Mouse (Mus musculus): ENCODE measurements around the gene Stk32b. TPM values are rescaled to one million over a fixed set of nuclear protein-coding genes. Genes with fewer than 3 reads are reported as not detected.

Gene Stk32b
- polyA plus RNA-seq, 1 experiment, result 1.8 TPM

- H3K4me3 ChIP-seq (replicated peaks; ENCODE audit: insufficient read depth, low read depth, low read length), result no peak overlapping the region
- H3K4me1 ChIP-seq (ENCODE audit: control insufficient read depth, insufficient read depth, low read length), result no peaks in the 10 kb centered on the region
- TF ChIP-seq POLR2A (IDR thresholded peaks at IDR 0.05; ENCODE audit: borderline replicate concordance, insufficient read depth, low read length), result no peak
- no peak for TF ChIP-seq CTCF (IDR thresholded peaks at IDR 0.05; ENCODE audit: borderline replicate concordance, insufficient read depth, low read depth, low read length)
- no peak overlapping the region for H3K27ac ChIP-seq (ENCODE audit: insufficient read depth, low read length)
- no peak for DNase-seq
- no peaks in the 10 kb centered on the region for H3K27me3 ChIP-seq (ENCODE audit: control insufficient read depth, insufficient read depth, low read length)
- WGBS, result 82% methylated on average over 6 of the region's 6 CpGs
Measured at GRCm38 (mm10) chr5:37657741-37658140, 59.2 kb downstream of the Stk32b start.

- Histone ChIP-seq H3K27me3 (ENCODE audit: control insufficient read depth, insufficient read depth, low read length) (no peaks in the 10 kb centered on the region), H3K4me3 (replicated peaks; ENCODE audit: insufficient read depth, low read depth, low read length) (no peak overlapping the region), H3K4me1 (ENCODE audit: control insufficient read depth, insufficient read depth, low read length) (no peaks in the 10 kb centered on the region), H3K27ac (ENCODE audit: insufficient read depth, low read length) (no peak overlapping the region)
- WGBS, result 35% methylated on average over 5 of the region's 5 CpGs
- no peak for TF ChIP-seq CTCF (IDR thresholded peaks at IDR 0.05; ENCODE audit: borderline replicate concordance, insufficient read depth, low read depth, low read length)
- TF ChIP-seq POLR2A (IDR thresholded peaks at IDR 0.05; ENCODE audit: borderline replicate concordance, insufficient read depth, low read length), result no peak
- no peak for DNase-seq
Measured at GRCm38 (mm10) chr5:37655208-37655607, 61.8 kb downstream of the Stk32b start.

DNA sequence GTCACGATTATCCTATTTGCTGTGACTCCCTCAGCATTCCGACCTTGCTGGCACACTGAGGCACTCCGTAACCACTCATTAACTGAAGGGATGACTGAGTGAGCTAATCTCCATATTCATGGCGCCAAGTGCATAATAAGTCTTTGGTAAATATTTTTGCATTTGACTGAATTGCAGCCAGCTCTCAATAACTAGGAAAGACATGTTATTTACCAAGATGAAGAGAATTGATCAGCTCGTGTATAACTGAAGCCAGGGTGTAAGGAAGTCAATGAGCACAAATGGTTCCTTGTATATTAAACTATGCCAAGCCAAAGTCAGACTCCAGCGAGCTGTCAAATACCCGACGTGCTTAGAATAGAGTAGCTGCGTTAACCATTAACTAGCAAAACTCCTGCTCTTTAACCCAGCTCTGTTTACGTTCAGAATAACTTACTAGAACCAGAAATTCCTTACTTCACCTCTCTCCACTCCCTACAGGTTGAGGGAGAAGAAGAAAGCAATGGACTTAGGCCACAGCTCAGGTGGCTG is 66.2 kb downstream of the Stk32b start:
- Histone ChIP-seq H3K4me1 (ENCODE audit: control insufficient read depth, insufficient read depth, low read length) (no peaks in the 10 kb centered on the region), H3K27ac (ENCODE audit: insufficient read depth, low read length) (no peak overlapping the region), H3K27me3 (ENCODE audit: control insufficient read depth, insufficient read depth, low read length) (no peaks in the 10 kb centered on the region), H3K4me3 (replicated peaks; ENCODE audit: insufficient read depth, low read depth, low read length) (no peak overlapping the region)
- WGBS, result 46% methylated on average over 10 of the region's 10 CpGs
- no peak for DNase-seq
- TF ChIP-seq CTCF (IDR thresholded peaks at IDR 0.05; ENCODE audit: borderline replicate concordance, insufficient read depth, low read depth, low read length), result no peak
- TF ChIP-seq POLR2A (IDR thresholded peaks at IDR 0.05; ENCODE audit: borderline replicate concordance, insufficient read depth, low read length), result no peak

- no peaks in the 10 kb centered on the region for H3K27me3 ChIP-seq (ENCODE audit: control insufficient read depth, insufficient read depth, low read length)
- H3K4me3 ChIP-seq (replicated peaks; ENCODE audit: insufficient read depth, low read depth, low read length), result no peak overlapping the region
- 81% methylated on average over 1 of the region's 1 CpGs for WGBS
- no peak for DNase-seq
- H3K27ac ChIP-seq (ENCODE audit: insufficient read depth, low read length), result no peak overlapping the region
- TF ChIP-seq CTCF (IDR thresholded peaks at IDR 0.05; ENCODE audit: borderline replicate concordance, insufficient read depth, low read depth, low read length), result no peak
- TF ChIP-seq POLR2A (IDR thresholded peaks at IDR 0.05; ENCODE audit: borderline replicate concordance, insufficient read depth, low read length), result no peak
- no peaks in the 10 kb centered on the region for H3K4me1 ChIP-seq (ENCODE audit: control insufficient read depth, insufficient read depth, low read length)
Measured at GRCm38 (mm10) chr5:37650089-37650601, 66.8 kb downstream of the Stk32b start.

- H3K4me1 ChIP-seq (ENCODE audit: control insufficient read depth, insufficient read depth, low read length), result no peaks in the 10 kb centered on the region
- no peak overlapping the region for H3K27ac ChIP-seq (ENCODE audit: insufficient read depth, low read length)
- no peak for DNase-seq
- no peaks in the 10 kb centered on the region for H3K27me3 ChIP-seq (ENCODE audit: control insufficient read depth, insufficient read depth, low read length)
- TF ChIP-seq POLR2A (IDR thresholded peaks at IDR 0.05; ENCODE audit: borderline replicate concordance, insufficient read depth, low read length), result no peak
- no peak for TF ChIP-seq CTCF (IDR thresholded peaks at IDR 0.05; ENCODE audit: borderline replicate concordance, insufficient read depth, low read depth, low read length)
- no peak overlapping the region for H3K4me3 ChIP-seq (replicated peaks; ENCODE audit: insufficient read depth, low read depth, low read length)
- WGBS, result 42% methylated on average over 7 of the region's 7 CpGs
Measured at GRCm38 (mm10) chr5:37644082-37644481, 72.9 kb downstream of the Stk32b start.

- no peak for TF ChIP-seq POLR2A (IDR thresholded peaks at IDR 0.05; ENCODE audit: borderline replicate concordance, insufficient read depth, low read length)
- TF ChIP-seq CTCF (IDR thresholded peaks at IDR 0.05; ENCODE audit: borderline replicate concordance, insufficient read depth, low read depth, low read length), result no peak
- DNase-seq, result no peak
- Histone ChIP-seq H3K27ac (ENCODE audit: insufficient read depth, low read length) (no peak overlapping the region), H3K4me1 (ENCODE audit: control insufficient read depth, insufficient read depth, low read length) (no peaks in the 10 kb centered on the region), H3K27me3 (ENCODE audit: control insufficient read depth, insufficient read depth, low read length) (no peaks in the 10 kb centered on the region), H3K4me3 (replicated peaks; ENCODE audit: insufficient read depth, low read depth, low read length) (no peak overlapping the region)
- 23% methylated on average over 7 of the region's 7 CpGs for WGBS
Measured at GRCm38 (mm10) chr5:37642486-37642885, 74.5 kb downstream of the Stk32b start.

DNA sequence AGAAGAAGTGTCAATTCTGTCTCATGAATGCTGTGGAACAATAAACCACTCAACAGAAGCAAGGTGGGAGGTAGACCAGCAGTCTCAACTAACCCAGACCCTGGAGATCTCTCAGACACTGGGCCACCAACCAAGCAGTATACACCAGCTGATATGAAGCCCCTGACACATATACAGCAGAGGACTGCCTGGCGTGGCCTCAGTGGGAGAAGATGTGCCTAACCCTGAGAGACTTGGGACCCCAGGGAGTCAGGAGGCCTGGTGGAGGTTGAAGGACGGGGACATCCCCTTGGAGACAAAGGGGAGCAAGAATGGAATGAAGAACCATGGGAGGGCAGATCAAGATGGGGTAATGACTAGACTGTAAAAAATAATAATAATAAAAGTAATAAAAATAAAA is 82.2 kb downstream of the Stk32b start:
- WGBS, result 56% methylated on average over 2 of the region's 2 CpGs
- DNase-seq, result no peak
- Histone ChIP-seq H3K27me3 (ENCODE audit: control insufficient read depth, insufficient read depth, low read length) (no peaks in the 10 kb centered on the region), H3K4me1 (ENCODE audit: control insufficient read depth, insufficient read depth, low read length) (no peaks in the 10 kb centered on the region), H3K27ac (ENCODE audit: insufficient read depth, low read length) (no peak overlapping the region), H3K4me3 (replicated peaks; ENCODE audit: insufficient read depth, low read depth, low read length) (no peak overlapping the region)
- TF ChIP-seq CTCF (IDR thresholded peaks at IDR 0.05; ENCODE audit: borderline replicate concordance, insufficient read depth, low read depth, low read length), result no peak
- no peak for TF ChIP-seq POLR2A (IDR thresholded peaks at IDR 0.05; ENCODE audit: borderline replicate concordance, insufficient read depth, low read length)

- Histone ChIP-seq H3K27ac (ENCODE audit: insufficient read depth, low read length) (no peak overlapping the region), H3K27me3 (ENCODE audit: control insufficient read depth, insufficient read depth, low read length) (no peaks in the 10 kb centered on the region; the same call in 1 of the 2 replicates), H3K4me3 (replicated peaks; ENCODE audit: insufficient read depth, low read depth, low read length) (no peak overlapping the region), H3K4me1 (ENCODE audit: control insufficient read depth, insufficient read depth, low read length) (no peaks in the 10 kb centered on the region)
- DNase-seq, result no peak
- TF ChIP-seq POLR2A (IDR thresholded peaks at IDR 0.05; ENCODE audit: borderline replicate concordance, insufficient read depth, low read length) (no peak), CTCF (IDR thresholded peaks at IDR 0.05; ENCODE audit: borderline replicate concordance, insufficient read depth, low read depth, low read length) (no peak)
- 86% methylated on average over 8 of the region's 8 CpGs for WGBS
Measured at GRCm38 (mm10) chr5:37627437-37628163, 89.4 kb downstream of the Stk32b start.
